Mouse (Mus musculus) monocyte, adult 2 months (primary cell): ENCODE results near the gene Tgoln1.

Experiments
- DNase-seq, 2 experiments: peaks; one replicate each; pipeline ENCODE4 v3.0.0; 2022; ENCODE audit warnings: low spot score in 2 of 2, low read depth in 1 of 2

Tgoln1 gene

GRCm38 (mm10) chr6:72630961-72631360, 14.2 kb upstream of the Tgoln1 start:
- DNase-seq: no peak

- no peak for DNase-seq
These were observed 13.6 kb upstream of the Tgoln1 start for GRCm38 (mm10) chr6:72630370-72630769.

GRCm38 (mm10) chr6:72627276-72627675, 10.5 kb upstream of the Tgoln1 start:
- no peak for DNase-seq

- DNase-seq: no peak
These were observed 9.6 kb upstream of the Tgoln1 start for GRCm38 (mm10) chr6:72626391-72626790.

GRCm38 (mm10) chr6:72623661-72624402, 7.0 kb upstream of the Tgoln1 start:
- no peak for DNase-seq

- DNase-seq: no peak
These were observed 6.1 kb upstream of the Tgoln1 start for GRCm38 (mm10) chr6:72622917-72623316.

GRCm38 (mm10) chr6:72620920-72621319, 4.1 kb upstream of the Tgoln1 start:
- DNase-seq: no peak

GRCm38 (mm10) chr6:72619734-72620532, 3.1 kb upstream of the Tgoln1 start:
- no peak for DNase-seq

- no peak for DNase-seq
These were observed 1.0 kb downstream of the Tgoln1 start for GRCm38 (mm10) chr6:72615561-72616375.

- DNase-seq: no peak
These were observed 1.6 kb downstream of the Tgoln1 start for GRCm38 (mm10) chr6:72615151-72615550.

GRCm38 (mm10) chr6:72610261-72610660, 6.5 kb downstream of the Tgoln1 start:
- no peak for DNase-seq

- DNase-seq: no peak
These were observed 8.1 kb downstream of the Tgoln1 start for GRCm38 (mm10) chr6:72608662-72609184.

- no peak for DNase-seq
These were observed 9.1 kb downstream of the Tgoln1 start for GRCm38 (mm10) chr6:72607676-72608075.

- no peak for DNase-seq
These were observed 9.7 kb downstream of the Tgoln1 start for GRCm38 (mm10) chr6:72607060-72607459.

GRCm38 (mm10) chr6:72604066-72604465, 12.7 kb downstream of the Tgoln1 start:
- no peak for DNase-seq

GRCm38 (mm10) chr6:72601732-72602131, 15.1 kb downstream of the Tgoln1 start:
- peak; percentile 67 to 79 for DNase-seq

- no peak for DNase-seq
These were observed 16.0 kb downstream of the Tgoln1 start for GRCm38 (mm10) chr6:72600771-72601170.

GRCm38 (mm10) chr6:72600216-72600615, 16.6 kb downstream of the Tgoln1 start:
- DNase-seq: no peak

GRCm38 (mm10) chr6:72598791-72599557, 17.8 kb downstream of the Tgoln1 start:
- no peak for DNase-seq

GRCm38 (mm10) chr6:72597956-72598753, 18.6 kb downstream of the Tgoln1 start, which contains the start of the genes Elmod3 and Retsat:
TSS of gene Elmod3 (minus strand) at chr6:72598413.
TSS of gene Retsat (plus strand) at chr6:72598475.
- DNase-seq: peak; percentile 70 to 71
